Mouse (Mus musculus): Measurements from ENCODE around the gene Ptpn3. TPM values are rescaled to one million over a fixed set of nuclear protein-coding genes. Genes with fewer than 3 reads are reported as not detected.

Gene Ptpn3
- polyA plus RNA-seq, 1 experiment from 2014 or later = 2.0 TPM

- Histone ChIP-seq H3K4me3 (no peak overlapping the region), H3K27ac (replicated peaks) (no peak overlapping the region), H3K27me3 (replicated peaks; ENCODE audit: low read depth, poor library complexity, severe bottlenecking) (no peaks in the 10 kb centered on the region), H3K4me1 (peaks cover 5% of the 10 kb centered on the region; the same call in 1 of the 2 replicates), H3K9me3 (no peaks in the 10 kb centered on the region), H3K36me3 (replicated peaks) (no peaks in the 10 kb centered on the region)
- WGBS = 86% methylated on average over 3 of the region's 3 CpGs
- DNase-seq (ENCODE audit: low spot score) = no peak
These were observed 13.8 kb downstream of the Ptpn3 start for GRCm38 (mm10) chr4:57287808-57288207.

GRCm38 (mm10) chr4:57285251-57285650 lies 16.4 kb downstream of the Ptpn3 start:
- Histone ChIP-seq H3K27ac (replicated peaks) (no peak overlapping the region), H3K27me3 (replicated peaks; ENCODE audit: low read depth, poor library complexity, severe bottlenecking) (peaks cover 4% of the 10 kb centered on the region; the same call in 1 of the 2 replicates), H3K4me1 (peaks cover 4% of the 10 kb centered on the region; the same call in 1 of the 2 replicates), H3K4me3 (no peak overlapping the region), H3K9me3 (no peaks in the 10 kb centered on the region), H3K36me3 (replicated peaks) (no peaks in the 10 kb centered on the region)
- 83% methylated on average over 2 of the region's 2 CpGs for WGBS
- DNase-seq (ENCODE audit: low spot score) = no peak

- Histone ChIP-seq H3K27me3 (replicated peaks; ENCODE audit: low read depth, poor library complexity, severe bottlenecking) (peaks cover 9% of the 10 kb centered on the region; the same call in 1 of the 2 replicates), H3K4me1 (peaks cover 8% of the 10 kb centered on the region), H3K4me3 (no peak overlapping the region), H3K9me3 (no peaks in the 10 kb centered on the region), H3K36me3 (replicated peaks) (no peaks in the 10 kb centered on the region), H3K27ac (replicated peaks) (no peak overlapping the region)
- no peak for DNase-seq (ENCODE audit: low spot score)
- WGBS = 77% methylated on average over 3 of the region's 3 CpGs
These were observed 18.4 kb downstream of the Ptpn3 start for GRCm38 (mm10) chr4:57283189-57283588.

- peaks cover 9% of the 10 kb centered on the region; the same call in 1 of the 2 replicates for H3K27me3 ChIP-seq (replicated peaks; ENCODE audit: low read depth, poor library complexity, severe bottlenecking)
These were observed 19.0 kb downstream of the Ptpn3 start for GRCm38 (mm10) chr4:57282630-57283029.

GRCm38 (mm10) chr4:57282179-57282578 lies 19.5 kb downstream of the Ptpn3 start:
- H3K27ac ChIP-seq (replicated peaks) = no peak overlapping the region
- WGBS = 82% methylated on average over 5 of the region's 5 CpGs
- H3K27me3 ChIP-seq (replicated peaks; ENCODE audit: low read depth, poor library complexity, severe bottlenecking) = peaks cover 9% of the 10 kb centered on the region; the same call in 1 of the 2 replicates
- H3K9me3 ChIP-seq = no peaks in the 10 kb centered on the region
- H3K36me3 ChIP-seq (replicated peaks) = no peaks in the 10 kb centered on the region
- H3K4me3 ChIP-seq = no peak overlapping the region
- no peak for DNase-seq (ENCODE audit: low spot score)
- H3K4me1 ChIP-seq = peaks cover 8% of the 10 kb centered on the region

More at GRCm38 (mm10) chr4:57282630-57283029, 19.0 kb downstream of the Ptpn3 start:
- 72% methylated on average over 6 of the region's 6 CpGs for WGBS
- H3K9me3 ChIP-seq = no peaks in the 10 kb centered on the region
- DNase-seq (ENCODE audit: low spot score) = no peak
- H3K36me3 ChIP-seq (replicated peaks) = no peaks in the 10 kb centered on the region
- H3K27ac ChIP-seq (replicated peaks) = no peak overlapping the region
- H3K4me1 ChIP-seq = peaks cover 8% of the 10 kb centered on the region
- no peak overlapping the region for H3K4me3 ChIP-seq

GRCm38 (mm10) chr4:57280888-57281287 lies 20.7 kb downstream of the Ptpn3 start:
- peaks cover 9% of the 10 kb centered on the region; the same call in 1 of the 2 replicates for H3K27me3 ChIP-seq (replicated peaks; ENCODE audit: low read depth, poor library complexity, severe bottlenecking)
- H3K4me1 ChIP-seq = peaks cover 15% of the 10 kb centered on the region
- no peaks in the 10 kb centered on the region for H3K9me3 ChIP-seq
- no peak overlapping the region for H3K4me3 ChIP-seq
- DNase-seq (ENCODE audit: low spot score) = no peak
- H3K27ac ChIP-seq (replicated peaks) = no peak overlapping the region
- H3K36me3 ChIP-seq (replicated peaks) = no peaks in the 10 kb centered on the region
- 90% methylated on average over 5 of the region's 5 CpGs for WGBS

- H3K27me3 ChIP-seq (replicated peaks; ENCODE audit: low read depth, poor library complexity, severe bottlenecking) = peaks cover 9% of the 10 kb centered on the region; the same call in 1 of the 2 replicates
- peaks cover 17% of the 10 kb centered on the region for H3K4me1 ChIP-seq
- no peaks in the 10 kb centered on the region for H3K9me3 ChIP-seq
- H3K36me3 ChIP-seq (replicated peaks) = no peaks in the 10 kb centered on the region
- WGBS = 26% methylated on average over 8 of the region's 8 CpGs
- no peak for DNase-seq (ENCODE audit: low spot score)
- H3K27ac ChIP-seq (replicated peaks) = no peak overlapping the region
- H3K4me3 ChIP-seq = no peak overlapping the region
These were observed 22.4 kb downstream of the Ptpn3 start for GRCm38 (mm10) chr4:57279229-57279628.

- Histone ChIP-seq H3K27me3 (replicated peaks; ENCODE audit: low read depth, poor library complexity, severe bottlenecking) (peaks cover 9% of the 10 kb centered on the region; the same call in 1 of the 2 replicates), H3K9me3 (no peaks in the 10 kb centered on the region), H3K4me3 (no peak overlapping the region), H3K27ac (replicated peaks) (no peak overlapping the region), H3K36me3 (replicated peaks) (no peaks in the 10 kb centered on the region), H3K4me1 (peaks cover 21% of the 10 kb centered on the region)
- 54% methylated on average over 10 of the region's 10 CpGs for WGBS
- no peak for DNase-seq (ENCODE audit: low spot score)
These were observed 22.8 kb downstream of the Ptpn3 start for GRCm38 (mm10) chr4:57278812-57279211.

- Histone ChIP-seq H3K27me3 (replicated peaks; ENCODE audit: low read depth, poor library complexity, severe bottlenecking) (peaks cover 19% of the 10 kb centered on the region), H3K27ac (replicated peaks) (no peak overlapping the region), H3K4me1 (peaks cover 25% of the 10 kb centered on the region), H3K36me3 (replicated peaks) (no peaks in the 10 kb centered on the region), H3K9me3 (no peaks in the 10 kb centered on the region), H3K4me3 (no peak overlapping the region)
- DNase-seq (ENCODE audit: low spot score) = no peak
- WGBS = 77% methylated on average over 3 of the region's 3 CpGs
These were observed 24.0 kb downstream of the Ptpn3 start for GRCm38 (mm10) chr4:57277671-57278070.

- Histone ChIP-seq H3K27ac (replicated peaks) (no peak overlapping the region), H3K36me3 (replicated peaks) (no peaks in the 10 kb centered on the region), H3K4me1 (peaks cover 35% of the 10 kb centered on the region), H3K27me3 (replicated peaks; ENCODE audit: low read depth, poor library complexity, severe bottlenecking) (peaks cover 20% of the 10 kb centered on the region), H3K4me3 (no peak overlapping the region), H3K9me3 (no peaks in the 10 kb centered on the region)
- DNase-seq (ENCODE audit: low spot score) = peak; percentile 75
- WGBS = 11% methylated on average over 8 of the region's 8 CpGs
These were observed 26.4 kb downstream of the Ptpn3 start for GRCm38 (mm10) chr4:57275116-57275743.

GRCm38 (mm10) chr4:57273532-57274502 lies 27.8 kb downstream of the Ptpn3 start:
- no peak for DNase-seq (ENCODE audit: low spot score)
- Histone ChIP-seq H3K4me1 (peaks cover 29% of the 10 kb centered on the region), H3K36me3 (replicated peaks) (no peaks in the 10 kb centered on the region), H3K27ac (replicated peaks) (no peak overlapping the region; the same call in 1 of the 2 replicates), H3K27me3 (replicated peaks; ENCODE audit: low read depth, poor library complexity, severe bottlenecking) (peaks cover 18% of the 10 kb centered on the region), H3K9me3 (no peaks in the 10 kb centered on the region), H3K4me3 (no peak overlapping the region)
- WGBS = 45% methylated on average over 15 of the region's 15 CpGs

- no peak overlapping the region for H3K27ac ChIP-seq (replicated peaks)
These were observed 30.6 kb downstream of the Ptpn3 start for GRCm38 (mm10) chr4:57270991-57271390.

More at GRCm38 (mm10) chr4:57270991-57271390, 30.6 kb downstream of the Ptpn3 start:
- 86% methylated on average over 8 of the region's 8 CpGs for WGBS
- Histone ChIP-seq H3K27me3 (replicated peaks; ENCODE audit: low read depth, poor library complexity, severe bottlenecking) (peaks cover 18% of the 10 kb centered on the region), H3K4me3 (no peak overlapping the region), H3K36me3 (replicated peaks) (no peaks in the 10 kb centered on the region), H3K4me1 (peaks cover 29% of the 10 kb centered on the region), H3K9me3 (no peaks in the 10 kb centered on the region)
- no peak for DNase-seq (ENCODE audit: low spot score)
